Mouse (Mus musculus) fibroblast of lung, adult 2 months (primary cell): ENCODE results near the gene Slc9b2.

Experiments
- DNase-seq: peaks from one replicate; pipeline ENCODE4 v3.0.0-alpha.2; 2011; ENCODE audit warnings: low read depth

Slc9b2 gene

GRCm38 (mm10) chr3:135313727-135314126, 6.2 kb downstream of the Slc9b2 start:
- no peak for DNase-seq

- no peak for DNase-seq
These were observed 7.3 kb downstream of the Slc9b2 start for GRCm38 (mm10) chr3:135314811-135315210.

DNA sequence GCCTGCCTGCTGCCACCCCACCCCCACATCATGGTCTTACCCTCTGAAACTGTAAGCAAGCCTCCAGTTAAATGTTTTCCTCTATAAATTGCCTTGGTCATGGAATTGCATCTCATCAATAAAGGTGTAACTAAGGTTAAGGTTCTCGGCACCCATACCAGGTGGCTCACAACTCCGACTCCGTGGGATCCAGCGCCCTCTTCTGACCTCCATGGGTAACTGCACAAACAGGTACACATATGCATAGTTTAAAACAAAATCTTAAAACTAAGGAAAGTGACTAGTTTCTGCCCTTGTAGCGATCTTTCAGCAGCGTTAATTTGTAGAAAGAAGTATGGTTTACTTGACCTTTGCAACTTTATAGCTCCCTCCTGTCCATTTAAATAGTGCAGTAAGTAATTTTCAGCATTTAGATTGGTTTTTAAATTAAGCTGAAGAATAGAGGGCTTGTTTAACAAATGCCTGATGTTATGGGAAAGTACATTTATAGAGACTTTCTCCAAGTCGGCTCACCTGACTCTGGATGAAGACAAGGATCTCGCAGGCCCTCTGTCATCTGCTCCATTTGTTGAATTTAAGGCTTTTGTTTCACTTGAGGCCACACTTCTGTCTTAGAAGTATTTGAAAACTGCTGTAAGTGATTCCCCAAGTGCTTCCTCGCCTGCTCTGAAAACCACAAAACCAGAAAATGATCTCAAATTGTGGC, 8.4 kb downstream of the Slc9b2 start:
- no peak for DNase-seq

DNA sequence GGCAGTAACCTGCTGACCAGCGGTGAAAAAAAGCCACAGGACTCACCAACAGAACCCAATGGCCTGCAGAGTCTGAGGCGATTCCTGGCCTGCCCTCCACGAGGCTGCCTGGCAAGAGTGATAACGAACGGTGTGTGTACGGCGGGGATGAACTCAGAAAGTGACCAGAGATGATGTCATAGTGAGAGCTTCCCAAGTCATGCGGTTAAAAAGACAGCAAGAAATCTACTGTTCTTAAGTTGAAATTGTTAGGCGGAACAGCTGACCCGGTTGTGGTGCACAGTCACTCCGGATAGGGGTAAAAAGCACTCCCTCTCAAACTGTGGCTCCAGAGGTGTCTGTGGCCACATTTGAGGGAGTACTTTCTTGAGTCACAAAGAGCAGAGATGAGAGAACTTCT, 10.8 kb downstream of the Slc9b2 start:
- no peak for DNase-seq

GRCm38 (mm10) chr3:135324354-135324753, 16.9 kb downstream of the Slc9b2 start:
- no peak for DNase-seq

DNA sequence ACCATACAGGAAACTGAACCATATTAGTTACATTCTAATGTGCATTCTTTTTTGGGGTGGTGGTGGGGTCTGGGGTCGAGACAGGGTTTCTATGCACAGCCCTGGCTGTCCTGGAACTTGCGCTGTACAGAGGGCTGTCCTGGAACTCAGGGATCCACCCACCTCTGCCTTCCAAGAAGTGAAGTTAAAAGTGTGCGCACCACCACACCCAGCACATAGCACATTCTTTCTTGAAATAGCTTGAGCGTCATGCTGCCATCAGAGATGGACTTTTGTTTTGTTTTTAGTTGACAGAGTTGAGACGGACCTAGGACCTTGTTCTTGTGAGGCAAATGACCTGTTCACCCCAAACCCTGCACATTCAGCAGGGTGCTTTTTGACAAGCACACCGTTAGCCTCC, 19.7 kb downstream of the Slc9b2 start:
- no peak for DNase-seq

GRCm38 (mm10) chr3:135327601-135328000, 20.1 kb downstream of the Slc9b2 start:
- DNase-seq, result no peak

DNA sequence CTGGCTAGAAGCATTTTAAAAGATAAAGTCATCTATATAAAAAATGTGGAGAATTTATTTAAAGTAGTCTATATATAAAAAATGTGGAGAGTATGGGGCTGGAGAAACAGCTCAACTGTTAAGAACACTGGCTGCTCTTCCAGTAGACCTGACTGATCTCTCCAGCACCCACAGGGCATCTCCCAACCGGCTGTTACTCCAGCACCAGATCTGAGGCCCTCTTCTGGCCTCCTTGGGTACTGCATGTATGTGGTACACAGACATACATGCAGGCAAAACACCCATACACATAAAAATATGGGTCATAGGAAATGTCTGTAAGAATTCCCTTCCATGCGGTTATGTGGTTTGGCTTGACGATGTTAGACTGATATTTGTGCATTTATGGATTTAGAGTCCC, 21.1 kb downstream of the Slc9b2 start:
- no peak for DNase-seq

GRCm38 (mm10) chr3:135332691-135333090, 25.2 kb downstream of the Slc9b2 start:
- no peak for DNase-seq

DNA sequence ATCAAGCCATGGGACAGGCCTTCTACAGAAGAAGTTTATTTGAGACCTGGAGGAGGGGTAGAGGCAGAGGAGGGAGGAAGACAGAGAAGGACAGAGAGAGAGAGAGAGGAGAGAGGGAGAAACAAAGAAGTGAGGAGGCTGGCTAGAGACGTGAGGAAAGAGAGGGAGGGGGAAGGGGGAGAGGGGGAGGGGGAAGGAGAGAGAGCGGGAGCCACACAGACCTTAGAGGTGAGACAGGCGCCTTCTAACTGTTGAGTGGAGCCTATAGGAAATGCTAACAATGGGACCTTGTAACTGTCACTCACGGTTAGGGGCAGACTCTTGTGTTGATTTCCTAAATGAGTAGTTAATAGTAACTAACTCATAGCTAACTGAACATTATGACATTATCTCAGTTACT, 26.3 kb downstream of the Slc9b2 start:
- DNase-seq, result no peak

DNA sequence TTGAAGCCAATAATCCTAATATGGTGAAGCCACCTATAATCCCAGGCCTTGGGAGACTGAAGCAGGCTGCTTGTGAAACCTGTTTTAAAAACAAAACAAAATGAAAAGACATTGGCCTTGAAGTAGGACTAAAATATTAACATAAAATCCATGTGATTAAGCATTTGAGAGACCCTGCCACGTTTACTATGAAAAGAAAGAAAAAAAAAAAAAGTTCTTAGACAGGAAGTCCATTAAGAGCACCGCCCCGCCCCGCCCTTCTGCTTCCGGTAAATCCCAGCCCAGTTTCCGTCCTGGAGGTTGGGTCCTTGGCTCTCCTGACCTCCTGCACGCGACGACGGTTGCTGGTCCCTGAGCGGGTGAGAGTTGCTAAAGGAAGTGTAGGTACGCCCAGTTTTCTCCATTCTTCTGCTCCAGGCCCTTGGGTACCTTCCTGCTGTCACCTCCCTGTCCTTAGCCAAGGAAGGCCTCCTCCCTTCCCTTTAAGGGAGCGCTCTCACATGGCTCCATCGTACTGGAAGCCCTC, 40.3 kb downstream of the Slc9b2 start, which contains the start of gene Slc9b1:
Gene Slc9b1 (plus strand): TSS at position 291 of the 526 bp plus-strand sequence.
- DNase-seq, result no peak

DNA sequence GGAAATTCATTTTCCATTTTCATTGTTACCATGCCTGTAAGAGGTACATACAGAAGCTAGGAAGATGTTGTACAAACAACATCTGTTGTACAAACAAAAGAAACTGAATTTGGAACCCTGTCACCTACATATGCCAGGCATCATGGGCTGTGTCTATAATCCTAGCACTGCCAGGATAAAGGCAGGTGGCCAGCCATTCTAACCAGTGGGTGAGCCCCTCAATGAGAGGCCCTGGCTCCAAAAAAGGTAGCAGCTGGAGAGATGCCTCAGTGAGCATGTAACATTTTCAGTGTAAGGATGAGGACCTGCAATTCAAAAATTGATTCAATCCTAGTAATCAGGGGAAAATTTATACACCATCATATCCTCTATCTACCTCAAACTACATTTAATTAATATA, 41.5 kb downstream of the Slc9b2 start:
- no peak for DNase-seq

GRCm38 (mm10) chr3:135351857-135352256, 44.4 kb downstream of the Slc9b2 start:
- DNase-seq, result no peak

DNA sequence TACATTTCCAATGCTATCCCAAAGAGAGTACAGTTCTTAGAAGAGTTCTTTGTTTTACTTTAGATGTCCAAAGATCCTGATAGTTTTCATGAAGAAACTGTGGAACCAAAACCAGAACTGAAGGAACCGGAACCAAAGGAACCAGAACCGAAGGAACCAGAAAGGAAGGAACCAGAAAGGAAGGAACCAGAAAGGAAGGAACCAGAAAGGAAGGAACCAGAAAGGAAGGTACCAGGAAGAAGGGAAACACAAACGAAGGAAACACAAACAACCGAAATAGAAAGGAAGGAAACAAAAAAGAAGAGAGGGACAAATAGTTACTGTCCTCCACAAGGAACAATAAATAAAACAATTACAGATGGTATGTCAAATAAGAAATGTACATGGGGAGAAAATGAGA, 49.9 kb downstream of the Slc9b2 start:
- no peak for DNase-seq

DNA sequence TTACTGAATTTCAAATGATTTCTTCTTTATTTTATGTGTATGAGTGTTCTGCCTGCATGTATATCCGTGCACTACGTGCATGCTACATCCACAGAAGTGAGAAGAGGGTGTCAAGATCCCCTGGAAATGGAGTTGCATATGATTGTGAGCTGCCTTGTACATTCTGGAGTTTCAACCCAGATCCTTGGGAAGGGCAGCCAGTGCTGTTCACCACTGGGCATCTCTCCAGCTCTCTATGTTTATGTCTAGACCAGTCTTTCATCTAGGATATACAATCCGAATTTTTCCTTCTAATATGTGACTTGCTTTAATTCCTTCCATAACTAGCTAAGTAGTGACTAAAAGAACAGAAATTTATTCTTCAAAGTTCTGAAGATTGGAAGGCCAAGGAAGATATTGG, 68.3 kb downstream of the Slc9b2 start:
- DNase-seq, result no peak

GRCm38 (mm10) chr3:135377445-135377844, 69.9 kb downstream of the Slc9b2 start:
- DNase-seq, result no peak

DNA sequence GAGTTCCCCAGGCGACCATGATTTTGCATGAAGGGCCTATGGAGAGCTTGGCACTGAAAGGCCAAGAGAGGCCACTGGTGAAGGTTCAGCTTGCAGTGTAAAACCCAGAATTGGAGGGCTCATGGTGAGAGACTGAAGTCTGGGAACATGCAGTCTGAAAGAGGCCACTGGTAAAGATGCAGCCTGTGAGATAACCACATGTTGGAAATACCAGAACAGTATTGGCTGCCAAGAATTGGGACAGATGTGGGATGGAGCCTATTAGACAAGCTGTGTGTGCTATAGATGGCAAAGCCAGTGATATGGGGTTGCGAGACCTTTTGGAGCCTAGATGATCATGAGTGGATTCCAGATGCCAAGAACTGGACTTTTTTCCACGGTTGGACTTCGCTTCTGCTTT, 72.4 kb downstream of the Slc9b2 start:
- no peak for DNase-seq

GRCm38 (mm10) chr3:135393186-135393585, 85.7 kb downstream of the Slc9b2 start:
- no peak for DNase-seq
